Mouse (Mus musculus): ENCODE data around the gene Gm20489. TPM values are rescaled to one million over a fixed set of nuclear protein-coding genes. Genes with fewer than 3 reads are reported as not detected.

Gene Gm20489
- total and polyA plus RNA-seq, 2 experiments from 2014 or later = not detected

DNA sequence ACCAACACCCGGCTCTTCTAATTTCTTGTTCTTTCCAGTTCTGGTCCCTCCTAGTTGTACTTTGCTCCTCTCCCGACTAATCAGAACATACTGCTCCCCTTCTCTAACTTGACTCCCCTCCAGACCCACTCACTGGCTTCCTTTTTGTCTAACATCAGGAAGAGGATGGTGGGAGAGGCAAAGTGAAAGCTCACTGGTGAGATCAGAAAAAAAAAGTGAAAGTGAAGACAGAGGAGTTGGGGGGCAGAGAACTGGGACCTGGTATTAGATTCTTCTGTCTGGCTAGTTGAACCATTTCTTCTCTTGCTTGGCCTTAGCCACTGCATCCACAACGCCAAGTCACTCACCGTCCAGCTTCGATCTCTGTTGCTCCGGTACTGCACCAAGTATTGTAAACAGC lies 2.2 kb downstream of the Gm20489 start:
- H3K27me3 ChIP-seq (ENCODE audit: insufficient read depth, low read length) = no peaks in the 10 kb centered on the region
- no peak overlapping the region for H3K4me2 ChIP-seq (ENCODE audit: low read depth)
- ATAC-seq = no peak
- no peak overlapping the region for H3K4me3 ChIP-seq (ENCODE audit: low read depth, low read length)
- H3K36me3 ChIP-seq (ENCODE audit: insufficient read depth) = no peaks in the 10 kb centered on the region
- TF ChIP-seq CTCF (IDR thresholded peaks at IDR 0.05; ENCODE audit: low read depth) = no peak
- 96% methylated on average over 6 of the region's 6 CpGs for WGBS
- H3K4me1 ChIP-seq (ENCODE audit: insufficient read depth) = no peaks in the 10 kb centered on the region
- H3K9ac ChIP-seq = no peak overlapping the region
- H3K9me3 ChIP-seq (ENCODE audit: low read length) = no peaks in the 10 kb centered on the region
- DNase-seq = no peak
- no peak overlapping the region for H3K27ac ChIP-seq (ENCODE audit: low read depth, low read length)

DNA sequence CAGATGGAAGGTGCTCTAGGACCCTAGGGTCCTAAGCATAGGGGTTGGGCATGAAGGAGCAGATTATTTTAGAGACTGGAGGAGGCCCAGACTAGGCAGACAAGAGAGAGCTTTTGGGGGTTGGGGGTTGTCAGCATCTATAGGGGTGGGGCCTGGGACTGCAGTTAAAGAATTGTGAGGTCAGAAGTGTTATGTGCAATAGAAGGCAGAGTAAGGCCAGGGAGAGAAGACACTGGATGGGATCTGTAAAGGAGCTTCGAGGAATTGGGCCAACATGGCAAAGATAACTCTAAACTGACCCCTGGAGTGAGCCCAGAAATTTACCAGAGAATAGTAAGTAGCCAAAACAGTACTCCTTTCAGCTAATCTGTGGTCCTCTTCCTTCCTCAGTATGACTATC lies 4.9 kb downstream of the Gm20489 start, which contains the start of gene Gm614:
TSS of gene Gm614 (minus strand) at position 101 of the 400 bp plus-strand sequence.
- H3K9ac ChIP-seq = no peak within 1 kb of the TSS
- H3K27me3 ChIP-seq (ENCODE audit: insufficient read depth, low read length) = no peaks in the 10 kb centered on the region
- H3K9me3 ChIP-seq (ENCODE audit: low read length) = no peaks in the 10 kb centered on the region
- H3K4me1 ChIP-seq (ENCODE audit: insufficient read depth) = no peaks in the 10 kb centered on the region
- WGBS = 75% methylated on average over 1 of the region's 1 CpGs
- H3K27ac ChIP-seq (ENCODE audit: low read depth, low read length) = no peak within 1 kb of the TSS
- no peak within 1 kb of the TSS for H3K4me2 ChIP-seq (ENCODE audit: low read depth)
- H3K36me3 ChIP-seq (ENCODE audit: insufficient read depth) = no peaks in the 10 kb centered on the region
- no peak for ATAC-seq
- no peak within 1 kb of the TSS for H3K4me3 ChIP-seq (ENCODE audit: low read depth, low read length)
- DNase-seq = no peak
- no peak for TF ChIP-seq CTCF (IDR thresholded peaks at IDR 0.05; ENCODE audit: low read depth)

DNA sequence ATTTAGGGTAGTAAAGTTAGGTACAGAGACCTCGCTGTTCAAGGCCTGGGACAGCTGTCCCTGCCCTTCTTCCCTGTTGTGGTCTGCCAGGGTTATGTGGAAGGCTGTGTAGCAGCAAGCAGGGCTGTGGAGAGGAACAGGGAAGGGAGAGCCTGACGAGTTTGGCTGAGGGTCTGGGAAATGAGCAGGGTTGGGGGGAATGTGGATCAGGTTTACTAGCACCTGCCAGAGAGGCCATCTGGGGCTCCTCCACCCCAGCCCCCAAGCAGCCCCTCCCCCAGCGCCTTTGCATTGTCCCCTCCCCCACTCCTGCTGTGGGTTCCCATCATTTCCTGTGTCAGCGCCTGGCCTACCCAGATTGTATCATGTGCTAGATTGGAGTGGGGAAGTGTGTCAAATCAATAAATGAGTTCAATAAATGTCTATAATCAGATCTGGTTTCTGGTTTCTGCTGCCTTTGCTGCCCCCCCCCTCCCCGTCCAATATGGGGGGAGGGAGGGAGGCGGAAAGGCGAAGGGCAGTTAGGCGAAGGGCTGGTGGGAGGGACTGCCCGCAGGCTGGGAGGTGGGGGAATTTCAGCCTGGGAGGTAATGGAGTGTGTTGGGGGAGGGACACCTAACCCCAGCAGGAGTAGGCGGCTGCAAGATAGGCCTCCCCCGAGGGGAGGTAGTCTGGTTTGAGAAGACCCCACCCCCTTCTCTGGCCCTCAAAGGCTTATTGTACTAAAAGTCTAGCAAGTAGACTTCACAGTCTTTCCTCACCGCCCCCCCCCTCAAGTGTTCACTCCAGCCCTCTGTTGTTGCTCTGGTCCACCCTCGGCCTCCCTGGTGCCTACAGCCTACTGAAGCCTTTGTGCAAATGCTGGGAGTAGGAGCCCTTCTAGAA lies 8.1 kb downstream of the Gm20489 start:
- no peak overlapping the region for H3K27ac ChIP-seq (ENCODE audit: low read depth, low read length)
- 35% methylated on average over 9 of the region's 13 CpGs for whole genome bisulfite sequencing
- H3K27me3 ChIP-seq (ENCODE audit: insufficient read depth, low read length) = no peaks in the 10 kb centered on the region
- H3K36me3 ChIP-seq (ENCODE audit: insufficient read depth) = no peaks in the 10 kb centered on the region
- TF ChIP-seq CTCF (IDR thresholded peaks at IDR 0.05; ENCODE audit: low read depth) = no peak
- DNase-seq (no peak), ATAC-seq (peak; percentile 38)
- H3K9ac ChIP-seq = no peak overlapping the region
- H3K9me3 ChIP-seq (ENCODE audit: low read length) = no peaks in the 10 kb centered on the region
- H3K4me1 ChIP-seq (ENCODE audit: insufficient read depth) = no peaks in the 10 kb centered on the region
- no peak overlapping the region for H3K4me3 ChIP-seq (ENCODE audit: low read depth, low read length)
- no peak overlapping the region for H3K4me2 ChIP-seq (ENCODE audit: low read depth)

DNA sequence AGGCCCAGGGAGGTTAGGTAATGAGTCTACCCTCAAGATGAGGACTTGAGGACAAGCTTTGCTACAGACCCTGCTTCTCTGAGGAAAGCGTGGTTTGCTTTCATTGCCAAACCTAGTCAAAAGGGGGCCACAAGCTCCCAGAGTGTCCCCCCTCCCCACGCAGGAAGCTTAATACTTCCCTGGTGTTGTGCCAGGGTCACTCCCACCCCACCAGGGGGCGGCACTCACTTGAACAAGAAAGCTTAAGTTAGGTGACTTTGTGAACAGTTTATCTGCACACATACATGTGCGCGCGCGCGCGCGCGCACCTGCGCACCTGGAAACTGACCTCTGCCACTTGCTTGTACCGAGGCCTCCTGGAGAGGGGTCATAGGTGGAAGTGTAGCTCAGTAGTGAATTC lies 12.2 kb downstream of the Gm20489 start:
- Histone ChIP-seq H3K27ac (ENCODE audit: low read depth, low read length) (no peak overlapping the region), H3K4me3 (ENCODE audit: low read depth, low read length) (no peak overlapping the region), H3K4me1 (ENCODE audit: insufficient read depth) (no peaks in the 10 kb centered on the region), H3K9me3 (ENCODE audit: low read length) (no peaks in the 10 kb centered on the region), H3K27me3 (ENCODE audit: insufficient read depth, low read length) (no peaks in the 10 kb centered on the region), H3K4me2 (ENCODE audit: low read depth) (no peak overlapping the region), H3K9ac (no peak overlapping the region), H3K36me3 (ENCODE audit: insufficient read depth) (no peaks in the 10 kb centered on the region)
- DNase-seq (no peak), ATAC-seq (no peak)
- TF ChIP-seq CTCF (IDR thresholded peaks at IDR 0.05; ENCODE audit: low read depth) = no peak
- 86% methylated on average over 13 of the region's 13 CpGs for WGBS

DNA sequence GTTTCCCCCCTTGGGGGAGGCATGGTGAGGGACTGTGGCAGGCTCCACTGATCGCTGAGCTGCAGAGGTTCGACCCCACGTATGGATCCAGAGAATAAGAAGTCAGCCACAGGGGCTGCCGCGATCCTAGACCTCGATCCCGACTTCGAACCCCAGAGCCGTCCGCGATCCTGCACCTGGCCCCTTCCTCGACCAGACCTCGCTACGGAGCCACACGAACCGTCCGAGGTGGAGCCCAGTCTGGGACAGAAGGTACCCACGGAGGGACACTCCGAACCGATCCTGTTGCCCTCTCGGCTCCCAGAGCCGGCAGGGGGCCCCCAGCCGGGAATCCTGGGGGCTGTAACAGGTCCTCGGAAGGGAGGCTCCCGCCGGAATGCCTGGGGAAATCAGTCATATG lies 14.1 kb downstream of the Gm20489 start:
- H3K4me3 ChIP-seq (ENCODE audit: low read depth, low read length) = peak overlapping the region; percentile 54
- peak overlapping the region; percentile 39; the same call in 1 of the 2 replicates for H3K9ac ChIP-seq
- H3K27me3 ChIP-seq (ENCODE audit: insufficient read depth, low read length) = no peaks in the 10 kb centered on the region
- H3K9me3 ChIP-seq (ENCODE audit: low read length) = no peaks in the 10 kb centered on the region
- WGBS = 24% methylated on average over 26 of the region's 26 CpGs
- no peaks in the 10 kb centered on the region for H3K36me3 ChIP-seq (ENCODE audit: insufficient read depth)
- H3K4me1 ChIP-seq (ENCODE audit: insufficient read depth) = no peaks in the 10 kb centered on the region
- TF ChIP-seq CTCF (IDR thresholded peaks at IDR 0.05; ENCODE audit: low read depth) = no peak
- peak overlapping the region; percentile 79 for H3K4me2 ChIP-seq (ENCODE audit: low read depth)
- ATAC-seq (no peak; the same call in 1 of the 2 replicates), DNase-seq (no peak)
- no peak overlapping the region for H3K27ac ChIP-seq (ENCODE audit: low read depth, low read length)

DNA sequence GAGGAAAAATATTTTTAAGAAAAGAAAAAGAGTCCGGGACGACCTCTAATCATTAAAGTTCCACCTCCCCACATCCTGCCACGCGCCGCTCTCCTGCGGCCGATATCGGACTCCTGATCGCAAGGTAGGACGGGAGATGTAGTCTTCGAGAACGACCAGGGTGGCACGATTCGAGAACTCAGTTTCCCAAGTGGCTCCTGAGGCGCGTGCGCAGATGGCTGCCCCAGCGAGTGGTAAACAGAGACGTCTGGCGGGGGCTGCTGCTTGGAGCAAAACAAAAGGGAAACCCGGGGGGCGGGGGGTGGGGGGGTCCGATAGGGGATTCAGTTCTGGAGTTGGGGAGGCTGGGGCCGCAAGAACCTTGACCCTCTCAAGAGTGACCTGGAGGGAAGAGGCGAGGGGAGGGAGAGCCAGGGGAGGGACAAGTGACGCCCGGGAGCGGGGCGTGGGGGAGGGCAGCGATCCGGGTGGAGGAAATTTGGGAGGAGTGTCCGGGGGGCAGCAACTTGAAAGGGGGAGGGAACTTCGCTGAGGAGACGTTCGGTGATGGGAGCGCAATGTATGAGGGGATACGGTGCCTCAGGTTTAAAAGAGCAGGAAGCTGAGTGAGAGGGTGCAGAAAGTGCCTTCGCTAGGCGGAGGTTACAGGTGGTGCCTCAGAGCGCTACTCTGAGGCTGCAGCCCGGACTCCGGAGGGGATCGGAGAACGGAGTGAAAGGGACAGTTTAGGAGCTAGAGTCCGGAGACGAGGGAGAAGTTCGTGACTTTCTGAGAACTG lies 14.7 kb downstream of the Gm20489 start, which contains the start of gene Foxo4:
TSS of gene Foxo4 (plus strand) at position 577 of the 778 bp plus-strand sequence.
- no peak within 1 kb of the TSS for H3K27ac ChIP-seq (ENCODE audit: low read depth, low read length)
- peak; percentile 97 for ATAC-seq
- 27% methylated on average over 46 of the region's 47 CpGs for WGBS

More for the DNA sequence above, 14.7 kb downstream of the Gm20489 start, which contains the start of gene Foxo4:
- peak; percentile 89 for DNase-seq
- H3K36me3 ChIP-seq (ENCODE audit: insufficient read depth) = no peaks in the 10 kb centered on the region
- no peaks in the 10 kb centered on the region for H3K27me3 ChIP-seq (ENCODE audit: insufficient read depth, low read length)
- H3K9me3 ChIP-seq (ENCODE audit: low read length) = no peaks in the 10 kb centered on the region
- peak within 1 kb of the TSS; percentile 79 for H3K4me2 ChIP-seq (ENCODE audit: low read depth)
- H3K9ac ChIP-seq = peak within 1 kb of the TSS; percentile 39
- no peak for TF ChIP-seq CTCF (IDR thresholded peaks at IDR 0.05; ENCODE audit: low read depth)
- peak within 1 kb of the TSS; percentile 54 for H3K4me3 ChIP-seq (ENCODE audit: low read depth, low read length)
- no peaks in the 10 kb centered on the region for H3K4me1 ChIP-seq (ENCODE audit: insufficient read depth)
